8 mouse cellular contexts compared by ENCODE assay signal in the genomic region with DNA sequence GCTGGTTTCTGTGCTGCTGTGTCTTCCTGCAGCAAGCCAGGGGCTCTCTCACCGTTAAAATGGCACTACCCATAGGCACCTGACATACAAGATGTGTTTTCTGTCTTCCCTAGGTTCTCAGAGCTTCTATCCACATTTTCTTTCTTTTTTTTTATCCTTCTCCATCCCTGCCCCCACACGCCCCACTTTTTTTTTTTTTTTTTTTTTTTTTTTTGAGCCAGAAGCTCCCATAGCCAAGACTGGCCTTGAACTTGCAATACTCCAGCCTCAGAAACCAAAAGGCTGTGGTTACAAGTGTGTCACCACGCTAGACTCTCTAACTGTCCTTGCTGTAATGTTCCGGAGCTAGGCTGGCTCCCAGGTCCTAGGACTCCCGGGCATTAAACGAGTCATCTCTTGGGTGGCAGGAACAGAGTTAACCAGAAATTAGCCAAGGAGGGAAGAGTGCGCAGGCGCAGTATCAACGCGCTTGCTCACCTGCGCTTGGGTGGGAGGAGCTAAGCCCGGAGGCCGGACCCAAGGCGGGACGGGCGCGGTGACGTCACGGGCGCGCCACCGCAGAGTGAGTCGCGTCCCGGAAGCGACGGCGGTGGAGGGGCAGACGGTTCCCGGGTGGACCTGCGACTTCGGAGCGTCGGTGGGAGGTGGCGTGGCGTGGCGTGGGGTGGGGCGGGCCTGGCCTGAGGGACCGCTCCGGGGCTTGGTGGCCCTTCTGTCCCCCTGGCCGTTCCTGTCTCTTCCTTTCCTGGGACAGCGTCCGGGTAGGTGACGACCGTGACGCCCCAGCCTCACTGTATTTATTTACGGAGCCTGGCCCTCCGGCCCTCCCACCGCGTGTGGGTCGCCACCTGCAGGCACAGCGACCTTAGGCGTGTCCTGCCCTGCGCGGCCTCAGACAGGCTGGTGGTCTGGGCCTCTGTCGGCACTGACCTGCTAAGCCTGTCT. TPM values are rescaled to one million over a fixed set of nuclear protein-coding genes. Genes with fewer than 3 reads are reported as not detected.
DNase-seq lines count a peak whose midpoint lies in the region; ATAC-seq and TF ChIP-seq lines count a peak whose summit lies in the region.

No protein-coding gene starts in this region.

- peak overlapping the region; percentile 94 for H3K4me2 ChIP-seq in forebrain, embryonic 14.5 days (ENCODE audit: low read length)

- peak; percentile 83; the same call in 1 of the 2 replicates for TF ChIP-seq POLR2A in lung, adult 2 months (IDR thresholded peaks at IDR 0.05; ENCODE audit: borderline replicate concordance, extremely low read depth, low read depth, low read length)

- H3K9ac ChIP-seq in forebrain, embryonic 14.5 days (ENCODE audit: low read length), result peak overlapping the region; percentile 87

- no peaks in the 10 kb centered on the region for H3K36me3 ChIP-seq in forebrain, embryonic 14.5 days (ENCODE audit: control insufficient read depth, insufficient read depth, low read length)

- ATAC-seq in forebrain, embryonic 14.5 days, result peak; percentile 95
- peak; percentile 81 for ATAC-seq in neutrophil, adult 5-6 weeks (ENCODE audit: extremely low read depth, insufficient number of reproducible peaks, low FRiP score, poor library complexity, severe bottlenecking)

- peak overlapping the region; percentile 90 for H3K4me3 ChIP-seq in forebrain, embryonic 14.5 days (ENCODE audit: low read depth, low read length)
- H3K4me3 ChIP-seq in lung, adult 2 months (replicated peaks; ENCODE audit: extremely low read depth, low read depth, low read length), result peak overlapping the region; percentile 79

- H3K9me3 ChIP-seq in forebrain, embryonic 14.5 days (replicated peaks; ENCODE audit: control insufficient read depth, low read length), result no peaks in the 10 kb centered on the region

- peaks cover 4% of the 10 kb centered on the region; the same call in 1 of the 2 replicates for H3K27me3 ChIP-seq in forebrain, embryonic 14.5 days (replicated peaks; ENCODE audit: control insufficient read depth, insufficient read depth, low read length)

- no peak for TF ChIP-seq CTCF in lung, adult 2 months (IDR thresholded peaks at IDR 0.05; ENCODE audit: insufficient read depth, low read length)

- peaks cover 9% of the 10 kb centered on the region; the same call in 1 of the 2 replicates for H3K4me1 ChIP-seq in forebrain, embryonic 14.5 days (ENCODE audit: control insufficient read depth, insufficient read depth, low read length)
- peaks cover 3% of the 10 kb centered on the region; the same call in 1 of the 2 replicates for H3K4me1 ChIP-seq in lung, adult 2 months (ENCODE audit: control insufficient read depth, insufficient read depth, low read length)

- 2% methylated on average over 52 of the region's 56 CpGs for WGBS in forebrain, embryonic 14.5 days
- WGBS in lung, adult 2 months, result 2% methylated on average over 56 of the region's 56 CpGs

- DNase-seq in ES-CJ7 (ENCODE audit: low read depth, low spot score), result peak; percentile 95
- DNase-seq in cerebellum, adult 11 months, result peak; percentile 96
- DNase-seq in forebrain, embryonic 14.5 days (ENCODE audit: low spot score), result peak; percentile 97
- peak; percentile 81 for DNase-seq in heart, postnatal 25 days (ENCODE audit: low spot score)
- peak; percentile 91 to 96 for DNase-seq in layer of hippocampus, adult 18-20 months (ENCODE audit: low spot score in 2 of 2)
- peak; percentile 88 for DNase-seq in lung, adult 2 months
- peak; percentile 90 to 91 for DNase-seq in thymus, adult 18-20 months

- no peak overlapping the region for H3K27ac ChIP-seq in forebrain, embryonic 14.5 days (ENCODE audit: low read depth, low read length)

- intact Hi-C loops in heart, postnatal 25 days (cut with DNase I), result no loop called here

RNA-seq across cellular contexts. Expression of a gene that starts 6.5 kb away (rescaled TPM):
- polyA plus RNA-seq in forebrain, embryonic 14.5 days (2014; fragmentation: Nextera tagmentation; extraction: Ambion mirVana), result 19.5 and 28.0 TPM in 2 replicates
- 10 to 100 TPM; 18.3 to 23.0 TPM for total RNA-seq in heart, postnatal 25 days (2021)
- 10 to 100 TPM; 90.6 to 94.5 TPM for total RNA-seq in layer of hippocampus, adult 18-20 months (2021)
- 39.3 and 53.9 TPM in 2 replicates for polyA plus RNA-seq in lung, adult 2 months (2012; rRNA removed)
- 103 and 104 TPM in 2 replicates for total RNA-seq in neutrophil, adult 5-6 weeks (2017)

RNA-seq across cellular contexts. Expression of a gene that starts 23.1 kb away (rescaled TPM):
- 2.2 and 3.1 TPM in 2 replicates for polyA plus RNA-seq in forebrain, embryonic 14.5 days (2014; fragmentation: Nextera tagmentation; extraction: Ambion mirVana)
- total RNA-seq in heart, postnatal 25 days (2021), result 10 to 100 TPM; 20.9 to 24.3 TPM
- total RNA-seq in layer of hippocampus, adult 18-20 months (2021), result 1 to 10 TPM; 5.1 to 5.8 TPM
- polyA plus RNA-seq in lung, adult 2 months (2012; rRNA removed), result 215 and 250 TPM in 2 replicates
- 1.3 and 2.0 TPM in 2 replicates for total RNA-seq in neutrophil, adult 5-6 weeks (2017)

RNA-seq across cellular contexts. Expression of a gene that starts 31.8 kb away (rescaled TPM):
- polyA plus RNA-seq in forebrain, embryonic 14.5 days (2014; fragmentation: Nextera tagmentation; extraction: Ambion mirVana), result 0.78 and 0.81 TPM in 2 replicates
- total RNA-seq in heart, postnatal 25 days (2021), result 1 to 10 TPM; 5.3 to 7.9 TPM
- under 1 TPM; 0.23 to 0.42 TPM for total RNA-seq in layer of hippocampus, adult 18-20 months (2021)
- 4.9 and 9.4 TPM in 2 replicates for polyA plus RNA-seq in lung, adult 2 months (2012; rRNA removed)
- total RNA-seq in neutrophil, adult 5-6 weeks (2017), result not detected in 2 replicates

RNA-seq across cellular contexts. Expression of a gene that starts 41.4 kb away (rescaled TPM):
- 9.5 and 13.0 TPM in 2 replicates for polyA plus RNA-seq in forebrain, embryonic 14.5 days (2014; fragmentation: Nextera tagmentation; extraction: Ambion mirVana)
- 10 to 100 TPM in 1 of 2 experiments, 1 to 10 TPM in 1; 9.7 to 14.5 TPM for total RNA-seq in heart, postnatal 25 days (2021)
- 10 to 100 TPM; 18.8 to 20.6 TPM for total RNA-seq in layer of hippocampus, adult 18-20 months (2021)
- polyA plus RNA-seq in lung, adult 2 months (2012; rRNA removed), result 46.8 and 69.6 TPM in 2 replicates
- 0.35 and 3.2 TPM in 2 replicates for total RNA-seq in neutrophil, adult 5-6 weeks (2017)
